Mouse (Mus musculus) CD4-positive, CD25-positive, alpha-beta regulatory T cell (primary cell): ENCODE data around the gene Bnip3. TPM values are rescaled to one million over a fixed set of nuclear protein-coding genes. Genes with fewer than 3 reads are reported as not detected.

Experiments used
- polyA plus RNA-seq: library from polyadenylated mRNA; unstranded; fragments of 100-300 nt; shearing (Covaris generic); gene quantifications from one replicate; pipeline ENCODE4 v1.2.1, GENCODE M21; 2017

Gene Bnip3
- polyA plus RNA-seq = 15.6 TPM

GRCm38 (mm10) chr7:138909277-138910192 lies at the start of gene Bnip3:
Gene Bnip3, minus strand, starts transcription at chr7:138909519.

DNA sequence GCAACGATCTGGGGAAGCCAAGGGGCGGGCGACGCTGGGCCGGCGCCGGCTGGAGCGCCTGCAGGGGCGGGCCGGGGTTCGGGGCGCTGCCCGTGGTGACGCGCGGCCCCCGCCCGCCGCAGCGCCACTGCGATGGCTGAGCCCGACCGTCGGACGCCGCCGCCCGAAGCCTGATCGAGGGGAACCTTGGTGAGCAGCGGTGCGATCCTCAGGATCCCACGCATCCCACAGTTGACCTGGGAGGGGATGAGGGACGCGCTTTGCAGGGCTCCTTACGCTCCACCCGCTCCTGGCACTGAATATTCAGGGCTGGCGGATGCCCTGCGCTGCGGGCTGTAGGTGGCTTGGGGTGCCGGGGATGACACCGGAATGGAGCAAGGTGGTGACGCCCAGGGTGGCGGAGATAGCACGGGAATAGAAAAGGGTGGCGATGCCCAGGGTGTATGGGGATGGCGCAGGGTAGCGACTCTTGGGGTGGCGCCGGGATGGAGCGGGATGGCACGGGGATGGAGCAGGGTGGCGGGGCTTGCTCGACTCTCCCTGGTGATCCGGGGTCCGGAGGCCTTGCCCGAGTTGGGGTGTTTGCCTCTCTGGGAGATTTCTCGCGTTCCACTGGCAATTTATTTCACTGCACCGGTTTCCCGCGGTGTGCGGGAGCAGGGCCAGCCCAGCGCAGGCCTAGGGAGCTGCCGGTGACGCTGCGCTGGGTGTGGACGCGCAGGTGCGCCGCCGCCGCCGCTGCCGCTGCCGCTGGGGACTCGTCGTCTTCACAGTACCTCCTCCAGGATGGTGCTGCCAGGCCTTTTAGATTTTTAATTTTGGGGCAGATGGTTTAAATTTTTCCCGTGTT lies 31.5 kb upstream of the Bnip3 start, which contains the start of gene Jakmip3:
TSS of gene Jakmip3 (plus strand) at position 119 of the 850 bp plus-strand sequence.

GRCm38 (mm10) chr7:138845544-138846391 lies 63.6 kb downstream of the Bnip3 start, which contains the start of the genes Ppp2r2d and Mapk1ip1:
Gene Ppp2r2d, plus strand, starts transcription at chr7:138846079.
Gene Mapk1ip1, minus strand, starts transcription at chr7:138846273.

Other genes with a start within 250 kb of the Bnip3 start
- gene Ppp2r2d, start 63.4 kb downstream of the Bnip3 start, polyA plus RNA-seq = 52.5 TPM
- 22.2 TPM for gene Mapk1ip1, start 63.2 kb downstream of the Bnip3 start, polyA plus RNA-seq
- not detected for gene Jakmip3, start 31.2 kb upstream of the Bnip3 start, polyA plus RNA-seq
- gene Dpysl4, start 176.5 kb upstream of the Bnip3 start, polyA plus RNA-seq = not detected